Mouse (Mus musculus) lung, adult 2 months (tissue): Measurements from ENCODE around the gene BC029722. TPM values are rescaled to one million over a fixed set of nuclear protein-coding genes. Genes with fewer than 3 reads are reported as not detected.
A peak's percentile ranks its signal among the peaks of the same experiment; 100 is the strongest.

Experiments
- DNase-seq: peaks from one replicate; pipeline ENCODE4 v3.0.0; 2022
- H3K4me1 ChIP-seq: fragments of 200-500 bp; 2 replicates; pipeline ENCODE4 v1.6.1; 2011; ENCODE audit warnings: low read length; ENCODE audit not compliant: control insufficient read depth, insufficient read depth
- H3K4me3 ChIP-seq: fragments of 200-500 bp; replicated peaks from 2 replicates; pipeline ENCODE3; 2011; ENCODE audit warnings: low read depth, mild to moderate bottlenecking, control low read depth, low read length; ENCODE audit errors: extremely low read depth
- CTCF ChIP-seq: fragments of 200-500 bp; IDR thresholded peaks from 2 replicates; pipeline ENCODE4 v1.5.1; 2011; ENCODE audit warnings: mild to moderate bottlenecking, low read length, control low read depth; ENCODE audit not compliant: insufficient read depth
- POLR2A ChIP-seq: fragments of 200-500 bp; IDR thresholded peaks from 2 replicates; pipeline ENCODE4 v1.6.1; 2011; ENCODE audit warnings: low read depth, mild to moderate bottlenecking, control low read depth, low read length, borderline replicate concordance; ENCODE audit errors: extremely low read depth
- WGBS: fragments of 180-500 bp; shearing (Covaris S2); methylation state at CpG from one replicate; pipeline ENCODE4 v1.1.7; 2018; 5-methylcytosine and 5-hydroxymethylcytosine counted together
- polyA plus RNA-seq: library from polyadenylated mRNA; depleted of rRNA; stranded (reverse); fragments of >200 nt; gene quantifications from 2 replicates; pipeline ENCODE4 v1.2.3, GENCODE M21; 2012

BC029722 gene
- polyA plus RNA-seq, 1 experiment: 57.4 TPM

- Histone ChIP-seq H3K4me3 (no peak overlapping the region), H3K4me1 (peaks cover 4% of the 10 kb centered on the region)
- DNase-seq: no peak
- 76% methylated on average over 6 of the region's 6 CpGs for WGBS
- no peak for TF ChIP-seq CTCF
- TF ChIP-seq POLR2A: no peak
These were observed 13.3 kb downstream of the BC029722 start for GRCm38 (mm10) chr2:155805925-155806255.

DNA sequence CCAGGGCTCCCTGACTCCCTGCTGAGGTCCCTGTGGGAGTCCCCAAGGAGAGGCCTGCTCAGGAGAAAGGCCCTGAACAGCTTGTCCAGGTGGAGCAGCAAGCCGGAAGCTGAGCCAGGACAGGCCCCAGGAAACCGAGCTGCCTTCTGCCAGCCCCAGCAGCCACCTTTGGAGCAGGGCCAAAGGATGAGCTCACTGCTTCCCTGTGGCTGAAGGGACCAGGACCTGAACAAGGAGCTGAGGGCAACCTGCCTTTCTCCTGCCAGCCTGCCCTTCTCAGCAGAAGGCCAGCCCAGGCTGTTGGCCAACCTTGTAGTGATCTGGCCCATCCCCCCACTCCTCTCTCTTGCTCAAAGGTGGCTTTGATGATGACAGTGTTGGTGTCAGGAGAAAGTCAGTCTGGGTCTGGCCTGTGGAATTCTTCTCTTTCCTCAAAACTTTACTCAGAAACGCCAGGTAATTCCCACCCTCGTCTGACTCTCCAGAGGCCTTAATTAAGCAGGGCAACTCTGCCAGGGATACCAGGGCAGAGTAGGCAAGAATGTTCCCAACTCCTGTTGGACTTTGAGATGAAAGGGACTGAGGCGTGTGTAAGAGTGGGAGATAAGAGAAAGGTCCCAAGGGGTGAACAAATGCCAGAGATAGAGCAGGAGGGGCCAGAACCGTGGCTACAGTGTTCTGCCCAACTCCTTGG is 13.8 kb downstream of the BC029722 start:
- 44% methylated on average over 6 of the region's 6 CpGs for whole genome bisulfite sequencing
- DNase-seq: no peak

GRCm38 (mm10) chr2:155804053-155804452 is 15.2 kb downstream of the BC029722 start:
- TF ChIP-seq CTCF (no peak), POLR2A (no peak)
- WGBS: 54% methylated on average over 5 of the region's 5 CpGs
- DNase-seq: no peak
- Histone ChIP-seq H3K4me3 (no peak overlapping the region), H3K4me1 (peaks cover 4% of the 10 kb centered on the region)

More for the DNA sequence above, 13.8 kb downstream of the BC029722 start:
- H3K4me1 ChIP-seq: peaks cover 4% of the 10 kb centered on the region
- no peak overlapping the region for H3K4me3 ChIP-seq
- TF ChIP-seq POLR2A: no peak
- TF ChIP-seq CTCF: no peak

- DNase-seq: no peak
- WGBS: 58% methylated on average over 3 of the region's 3 CpGs
- peaks cover 4% of the 10 kb centered on the region for H3K4me1 ChIP-seq
- TF ChIP-seq POLR2A (no peak), CTCF (peak; percentile 27)
- H3K4me3 ChIP-seq: no peak overlapping the region
These were observed 16.5 kb downstream of the BC029722 start for GRCm38 (mm10) chr2:155802761-155803160.

GRCm38 (mm10) chr2:155798613-155799012 is 20.6 kb downstream of the BC029722 start:
- no peak for DNase-seq
- Histone ChIP-seq H3K4me3 (no peak overlapping the region), H3K4me1 (no peaks in the 10 kb centered on the region)
- 53% methylated on average over 3 of the region's 3 CpGs for WGBS
- no peak for TF ChIP-seq CTCF

GRCm38 (mm10) chr2:155794674-155795445 is 24.4 kb downstream of the BC029722 start:
- TF ChIP-seq POLR2A: no peak
- no peak for TF ChIP-seq CTCF
- Histone ChIP-seq H3K4me1 (no peaks in the 10 kb centered on the region), H3K4me3 (no peak overlapping the region)
- no peak for DNase-seq
- WGBS: 79% methylated on average over 12 of the region's 12 CpGs

DNA sequence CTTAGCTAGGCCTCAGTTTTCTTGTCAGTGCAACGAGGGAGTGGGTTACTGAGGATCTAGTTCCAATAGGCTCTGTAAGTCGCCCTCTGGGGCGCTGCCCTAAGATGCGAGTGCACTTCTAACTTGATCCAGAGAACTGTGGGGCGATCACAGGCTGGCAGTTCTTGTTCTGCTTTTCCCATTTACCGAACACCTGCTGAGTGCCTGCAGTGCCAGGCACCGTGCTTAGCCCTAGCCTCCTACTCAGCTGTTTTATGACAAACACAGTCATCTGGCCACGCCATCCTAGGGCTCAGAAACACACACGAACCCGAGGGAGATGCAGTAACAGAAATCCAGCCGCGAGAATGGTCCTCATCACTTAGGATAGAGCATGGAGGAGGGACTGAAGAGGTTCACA is 26.3 kb downstream of the BC029722 start:
- 36% methylated on average over 12 of the region's 12 CpGs for WGBS
- no peak overlapping the region for H3K4me3 ChIP-seq
- H3K4me1 ChIP-seq: no peaks in the 10 kb centered on the region
- no peak for DNase-seq
- TF ChIP-seq POLR2A (no peak), CTCF (no peak)

GRCm38 (mm10) chr2:155787949-155788931 is 31.0 kb downstream of the BC029722 start:
- H3K4me3 ChIP-seq: no peak overlapping the region
- no peak for DNase-seq
- H3K4me1 ChIP-seq: no peaks in the 10 kb centered on the region
- 55% methylated on average over 18 of the region's 18 CpGs for WGBS
- TF ChIP-seq POLR2A (no peak), CTCF (no peak)

- 62% methylated on average over 5 of the region's 5 CpGs for WGBS
- no peak overlapping the region for H3K4me3 ChIP-seq
These were observed 32.3 kb downstream of the BC029722 start for GRCm38 (mm10) chr2:155786905-155787304.

More at GRCm38 (mm10) chr2:155786905-155787304, 32.3 kb downstream of the BC029722 start:
- no peaks in the 10 kb centered on the region for H3K4me1 ChIP-seq
- TF ChIP-seq POLR2A (no peak), CTCF (no peak)
- DNase-seq: no peak
